Mouse (Mus musculus) B cell, adult 2 months (primary cell): ENCODE measurements around the gene Ppef2.

ENCODE experiments used
- DNase-seq, 2 experiments: peaks; one replicate each; pipeline ENCODE4 v3.0.0; 2022

The Ppef2 gene

DNA sequence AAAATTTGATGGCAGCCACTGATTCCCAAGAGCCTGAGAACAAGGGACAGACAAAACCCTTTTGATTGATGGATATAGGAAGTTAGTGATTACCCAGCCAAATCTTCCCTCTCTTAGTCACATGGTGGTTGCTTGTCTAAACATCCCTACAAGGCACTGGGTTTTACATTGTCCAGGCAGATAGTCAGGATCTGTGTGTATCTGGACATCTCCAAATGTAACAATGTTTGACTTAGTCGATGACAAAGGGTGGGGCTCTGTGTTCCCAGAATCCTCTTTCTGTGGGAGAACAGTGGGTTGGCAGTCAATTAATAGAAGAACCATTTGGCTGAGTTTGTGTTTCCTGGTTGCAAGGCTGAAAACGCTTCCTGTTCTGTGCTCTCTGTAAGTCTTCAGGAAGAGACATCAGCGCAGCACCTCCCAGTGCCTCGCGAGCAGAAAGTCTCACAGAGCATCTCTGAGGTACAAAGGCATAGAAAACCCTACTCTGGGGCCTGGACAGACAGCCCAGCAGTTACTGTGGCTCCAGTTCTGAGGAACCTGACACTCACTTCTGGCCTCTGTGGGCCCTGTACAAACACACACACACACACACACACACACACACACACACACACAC lies 21.0 kb downstream of the Ppef2 start:
- no peak for DNase-seq

DNA sequence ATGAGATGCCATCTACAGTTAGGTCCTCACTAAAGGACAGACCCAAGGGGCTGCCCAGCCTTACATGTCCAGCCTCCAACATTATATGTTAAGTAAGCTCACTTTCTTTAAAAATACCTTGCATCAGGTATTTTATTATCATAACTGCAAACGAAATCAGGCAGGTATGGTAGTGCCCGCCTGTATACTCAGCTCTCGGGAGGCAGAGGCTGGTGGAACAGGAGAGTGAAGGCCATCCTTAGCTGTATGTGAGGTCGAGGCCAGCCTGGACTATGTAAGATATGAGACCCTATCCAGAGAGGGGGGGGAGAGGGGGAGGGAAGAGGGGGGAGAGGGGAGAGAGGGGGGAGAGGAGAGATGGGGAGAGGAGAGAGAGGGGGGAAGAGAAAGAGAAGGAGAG lies 22.7 kb downstream of the Ppef2 start:
- DNase-seq: no peak

DNA sequence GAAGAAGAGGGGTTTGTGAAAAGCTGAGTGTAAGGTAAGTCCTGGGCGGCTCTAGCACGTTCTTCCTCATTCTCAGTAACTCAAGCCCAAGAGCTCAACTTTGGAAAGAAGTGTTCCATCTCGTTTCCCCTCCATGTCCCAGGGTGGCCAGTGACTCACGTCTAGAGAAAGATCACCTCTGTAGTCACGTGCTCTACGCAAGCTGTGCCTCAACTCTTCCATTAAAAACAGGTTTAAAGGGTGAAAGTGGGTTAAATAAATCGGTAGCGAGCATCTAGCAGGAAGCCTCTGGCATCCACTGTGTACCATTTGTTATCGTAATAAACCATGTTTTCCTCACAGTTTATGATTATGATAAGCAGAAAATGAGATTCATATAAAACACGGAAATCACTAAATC lies 24.2 kb downstream of the Ppef2 start:
- DNase-seq: no peak

DNA sequence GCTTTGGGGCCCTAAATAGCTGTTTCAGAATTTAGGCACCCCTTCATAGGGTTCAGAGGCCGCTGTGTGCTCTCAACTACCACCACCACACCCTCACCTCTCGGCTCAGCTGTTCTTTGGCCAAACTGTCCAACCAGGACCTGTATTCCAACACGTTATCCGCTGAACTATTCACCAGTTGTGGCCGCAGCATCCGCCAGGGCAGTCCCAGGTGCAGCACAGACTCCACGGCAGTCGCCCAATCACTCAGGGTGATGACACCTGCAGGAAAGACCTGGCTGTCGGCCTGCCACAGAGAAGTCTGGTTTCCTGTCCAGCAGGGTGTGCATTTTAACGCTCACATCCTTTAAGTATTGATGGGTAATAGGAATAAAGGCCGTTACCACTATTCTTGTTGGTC lies 25.8 kb downstream of the Ppef2 start:
- DNase-seq: no peak

DNA sequence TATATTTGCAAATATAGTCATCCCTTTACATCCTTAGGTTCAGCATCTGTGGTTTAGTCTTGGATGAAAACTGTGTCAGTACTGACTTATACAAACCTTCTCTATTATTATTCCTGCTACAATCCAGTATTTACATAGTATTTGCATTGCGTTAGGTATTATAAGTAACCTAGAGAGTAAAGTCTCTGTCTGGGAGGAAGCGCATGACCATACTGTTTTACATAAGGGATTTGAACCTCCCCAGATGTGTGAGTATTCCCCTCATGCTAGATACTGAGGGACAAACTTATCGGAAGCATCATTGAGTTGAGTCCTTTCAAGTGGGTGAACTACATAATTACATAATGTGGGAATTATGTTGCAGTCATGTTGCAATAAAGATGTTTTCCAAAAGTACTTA lies 26.6 kb downstream of the Ppef2 start:
- DNase-seq: no peak

DNA sequence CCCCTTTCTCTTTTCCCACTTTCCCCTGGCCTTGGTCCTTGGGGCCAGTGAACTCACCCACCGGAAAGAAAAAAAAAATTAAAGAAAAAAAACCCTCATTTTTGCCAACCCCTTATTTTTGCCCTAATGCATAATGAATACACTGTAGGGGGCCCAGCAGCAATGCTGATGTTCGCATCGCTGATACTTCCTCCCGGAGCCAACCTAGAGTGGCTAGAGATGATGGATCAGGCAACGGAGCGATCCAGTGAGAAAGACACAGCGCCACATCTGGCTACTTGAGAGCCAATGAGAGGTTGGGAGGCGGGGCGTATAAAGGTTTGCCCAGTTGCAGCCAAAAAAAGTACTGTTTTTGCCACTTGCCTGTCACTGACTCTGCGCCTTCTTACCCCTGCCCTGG lies 27.3 kb downstream of the Ppef2 start:
- DNase-seq: no peak

- no peak for DNase-seq
Observed at GRCm38 (mm10) chr5:92227782-92228181, 28.3 kb downstream of the Ppef2 start.

- DNase-seq: no peak
Observed at GRCm38 (mm10) chr5:92220287-92220902, 35.7 kb downstream of the Ppef2 start.

DNA sequence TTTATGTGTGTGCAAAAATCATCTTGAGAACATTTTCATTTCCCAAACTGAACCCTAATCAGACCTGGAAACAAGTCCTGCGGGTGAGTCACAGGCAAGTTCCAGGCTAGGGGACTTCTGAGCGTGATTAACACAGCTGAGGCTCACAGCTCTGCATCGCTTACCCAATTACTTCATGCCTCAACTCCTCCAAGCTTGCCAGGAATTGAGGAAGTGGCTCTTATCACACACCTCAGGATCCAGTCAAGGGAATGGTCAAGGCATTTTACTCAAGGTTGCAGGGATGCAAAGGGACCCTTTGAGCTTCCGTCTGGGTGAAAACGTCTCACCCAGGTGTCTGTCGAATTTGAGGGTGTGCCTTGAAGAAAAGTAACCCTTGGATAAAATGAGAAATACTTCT lies 36.3 kb downstream of the Ppef2 start:
- DNase-seq: no peak

- no peak for DNase-seq
Observed at GRCm38 (mm10) chr5:92218915-92219793, 36.9 kb downstream of the Ppef2 start.

DNA sequence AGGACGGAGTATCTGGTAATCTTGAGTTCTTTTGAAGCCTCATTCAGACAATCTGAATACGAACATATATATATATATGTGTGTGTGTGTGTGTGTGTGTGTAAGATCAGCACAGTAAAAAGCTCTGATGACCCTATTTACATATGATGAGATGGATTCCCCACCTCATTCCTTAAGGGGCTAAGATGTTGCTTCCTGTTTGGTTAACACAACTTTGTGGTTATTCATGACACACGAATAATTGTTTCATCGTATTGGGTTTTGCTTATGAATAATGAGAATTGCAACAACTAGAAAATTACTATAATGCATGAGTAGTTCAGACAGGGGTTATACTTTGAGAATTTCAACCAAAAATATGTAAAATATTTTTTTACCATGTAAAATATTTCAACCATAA lies 40.8 kb downstream of the Ppef2 start, which contains the start of gene U90926:
U90926 (minus strand) TSS at position 101 of the 400 bp plus-strand sequence.
- DNase-seq: no peak

DNA sequence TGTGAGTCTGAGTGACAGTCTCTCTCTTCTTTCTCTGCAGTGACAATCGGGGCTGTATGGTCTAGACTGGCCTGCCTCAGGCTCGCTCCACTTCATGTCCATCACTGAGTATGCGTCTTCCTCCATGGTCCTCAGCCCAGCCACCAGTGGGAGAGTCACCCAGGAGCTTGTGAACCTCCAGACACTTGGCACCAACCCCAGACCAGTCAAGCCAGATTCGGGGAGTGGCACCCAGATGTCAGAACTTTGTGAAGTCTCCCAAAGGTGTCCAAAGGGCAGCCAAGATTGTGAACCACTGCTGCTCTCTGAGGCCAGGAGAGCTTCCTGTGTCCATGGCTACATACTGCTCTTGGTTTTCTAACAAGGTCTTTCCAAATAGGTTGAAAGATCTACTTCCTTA lies 43.8 kb downstream of the Ppef2 start:
- no peak for DNase-seq

DNA sequence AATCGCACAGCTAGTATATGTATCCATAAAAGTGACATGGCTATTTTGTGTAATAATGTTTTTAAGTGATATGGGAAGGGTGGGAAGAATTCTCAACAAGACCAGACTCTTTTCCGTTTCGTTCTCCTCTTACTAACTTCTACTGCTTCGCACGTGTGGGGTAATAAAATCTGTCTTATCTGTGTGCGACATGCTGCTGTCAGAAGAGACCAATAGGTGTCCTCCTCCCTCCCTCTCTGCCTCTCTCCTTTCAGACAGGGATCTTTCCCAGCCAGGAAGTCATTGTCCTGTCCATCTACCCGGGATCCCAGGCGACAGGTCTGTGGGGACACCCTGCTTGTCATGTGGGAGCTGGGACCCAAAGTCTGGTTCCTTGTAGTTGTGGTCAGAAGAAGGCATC lies 45.9 kb downstream of the Ppef2 start:
- DNase-seq: no peak

DNA sequence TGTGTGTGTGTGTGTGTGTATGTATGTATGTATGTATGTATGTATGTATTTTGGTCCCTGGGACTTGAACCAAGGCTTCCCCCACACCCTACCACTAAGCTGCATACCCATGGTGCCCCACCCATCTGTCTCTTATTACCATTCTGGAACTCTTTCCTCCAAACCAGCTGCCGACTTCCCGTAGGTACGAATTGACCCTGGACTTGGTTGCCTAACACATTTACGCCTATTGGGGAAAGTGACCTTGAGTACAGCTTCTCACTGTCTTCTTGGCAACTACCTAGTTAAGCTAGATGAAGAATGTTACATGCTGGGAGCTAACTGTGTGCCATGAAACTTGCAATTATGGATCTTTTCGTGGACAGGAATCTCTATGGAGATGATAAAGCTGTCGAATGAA lies 50.0 kb downstream of the Ppef2 start:
- no peak for DNase-seq

DNA sequence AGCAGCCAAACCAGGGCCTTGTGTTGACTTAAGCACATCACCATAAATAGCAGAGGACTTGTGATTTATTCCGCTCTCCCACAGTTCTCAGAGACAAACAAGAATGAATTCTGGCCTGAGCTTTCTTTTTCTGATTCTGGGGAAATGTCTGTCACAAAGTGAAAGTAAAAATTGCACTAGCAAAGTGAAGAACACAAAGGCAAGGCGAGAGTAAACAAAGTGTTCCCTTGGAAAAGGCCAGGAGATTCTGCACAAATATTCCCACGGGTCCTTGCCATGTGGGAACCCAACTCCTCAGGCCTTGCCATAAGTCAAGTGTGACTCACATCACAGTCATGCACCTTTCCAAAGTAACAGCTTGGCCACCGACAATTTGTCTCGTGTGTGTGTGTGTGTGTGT lies 50.4 kb downstream of the Ppef2 start:
- no peak for DNase-seq

- DNase-seq: no peak
Observed at GRCm38 (mm10) chr5:92205184-92205583, 50.9 kb downstream of the Ppef2 start.

DNA sequence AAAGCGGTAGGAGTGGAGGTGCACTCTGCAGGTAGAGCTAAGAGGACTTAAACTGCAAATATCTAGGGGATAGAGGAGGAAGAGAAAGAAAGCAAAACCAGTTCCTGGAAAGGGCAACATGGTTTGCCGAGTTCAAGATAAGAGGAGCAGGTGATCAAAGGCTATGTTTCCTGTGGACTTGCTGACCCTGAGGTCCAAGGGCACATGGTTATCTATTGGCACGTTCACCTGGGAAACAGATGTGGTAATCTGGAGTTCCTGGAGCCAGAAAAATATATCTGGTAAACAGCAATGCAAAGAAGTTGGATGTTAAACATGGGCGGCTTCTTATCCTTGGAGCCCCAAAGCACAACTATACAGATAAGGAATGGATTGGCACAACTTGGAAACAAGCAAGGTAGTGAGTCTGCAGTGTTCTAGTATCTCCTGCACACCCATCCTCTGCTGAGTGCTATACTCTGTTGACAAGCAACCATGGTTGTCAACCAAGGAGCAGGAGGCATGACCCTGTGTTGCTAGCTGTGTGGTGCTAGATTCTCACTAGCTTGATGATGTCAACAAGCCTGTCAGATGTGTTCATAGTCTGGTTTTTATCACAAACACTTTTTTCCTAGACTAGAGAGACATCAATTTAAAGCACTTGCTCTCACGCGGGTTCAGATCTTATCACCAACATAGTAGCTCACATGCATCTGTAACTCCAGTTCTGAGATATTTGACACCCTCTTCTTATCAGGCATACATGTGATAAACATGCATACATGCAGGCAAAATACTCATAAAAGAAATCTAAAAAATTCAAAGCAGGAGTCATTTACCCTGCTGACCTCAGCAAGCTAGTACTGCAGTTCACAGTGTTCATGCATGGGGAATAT lies 51.7 kb downstream of the Ppef2 start:
- DNase-seq: no peak

GRCm38 (mm10) chr5:92198266-92198665 lies 57.8 kb downstream of the Ppef2 start:
- no peak for DNase-seq

GRCm38 (mm10) chr5:92196895-92197811 lies 58.9 kb downstream of the Ppef2 start:
- DNase-seq: no peak

- peak; percentile 26 to 38 for DNase-seq
Observed at GRCm38 (mm10) chr5:92195716-92196115, 60.4 kb downstream of the Ppef2 start.

DNA sequence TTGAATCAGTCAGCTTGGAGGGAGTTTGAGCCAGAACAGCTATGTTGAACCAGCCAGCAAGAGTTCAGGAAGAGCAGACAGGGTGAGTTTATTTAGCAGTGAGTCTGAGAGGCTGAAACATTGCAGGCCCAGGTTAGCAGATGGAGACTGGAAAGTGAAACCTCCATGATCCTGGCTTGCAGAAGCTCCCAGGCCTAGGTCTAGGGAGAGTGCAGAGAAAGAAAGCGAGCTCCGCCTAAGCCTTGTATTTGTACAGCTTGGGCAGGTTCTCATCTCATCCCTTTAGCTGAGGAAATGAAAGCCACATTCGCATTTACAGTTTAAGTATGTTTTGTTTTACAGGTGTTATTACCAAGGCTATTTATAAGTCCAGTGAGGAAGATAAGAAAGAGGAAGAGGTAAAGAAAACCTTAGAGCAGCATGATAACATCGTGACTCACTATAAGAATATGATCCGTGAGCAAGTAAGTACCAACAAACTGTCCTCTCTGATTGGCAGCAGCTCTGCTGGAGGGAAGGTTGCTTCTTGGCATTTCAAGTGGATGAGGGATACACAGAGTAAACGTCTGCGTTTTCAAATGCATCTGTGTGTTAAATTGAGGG lies 67.1 kb downstream of the Ppef2 start:
- no peak for DNase-seq
